Mouse (Mus musculus) limb, embryonic 12.5 days (tissue): ENCODE measurements around the gene Wwp2. TPM values are rescaled to one million over a fixed set of nuclear protein-coding genes. Genes with fewer than 3 reads are reported as not detected.
A peak's percentile ranks its signal among the peaks of the same experiment; 100 is the strongest.

ENCODE experiments used
- ATAC-seq: fragments of 200-750 bp; cut with Nextera tagmentation; 2 replicates; pipeline ENCODE4 v1.8.0; 2017; ENCODE audit warnings: low read depth, moderate TSS enrichment; ENCODE audit not compliant: insufficient number of reproducible peaks, insufficient read depth, low FRiP score, low TSS enrichment
- H3K27ac ChIP-seq: fragments of 300-500 bp; sonication (generic); 2 replicates; pipeline ENCODE4 v1.5.1; 2016; ENCODE audit warnings: mild to moderate bottlenecking, moderate library complexity
- H3K27me3 ChIP-seq: fragments of 300-500 bp; sonication (generic); 2 replicates; pipeline ENCODE4 v1.6.1; 2016; ENCODE audit warnings: mild to moderate bottlenecking, moderate library complexity
- H3K36me3 ChIP-seq: fragments of 300-500 bp; sonication (generic); 2 replicates; pipeline ENCODE4 v1.6.1; 2016; ENCODE audit warnings: mild to moderate bottlenecking, moderate library complexity
- H3K4me1 ChIP-seq: fragments of 300-500 bp; sonication (generic); replicated peaks from 2 replicates; pipeline ENCODE4 v1.6.1; 2016
- H3K4me2 ChIP-seq: fragments of 300-500 bp; sonication (generic); 2 replicates; pipeline ENCODE4 v1.6.1; 2016; ENCODE audit warnings: mild to moderate bottlenecking, moderate library complexity
- H3K4me3 ChIP-seq: fragments of 300-500 bp; sonication (generic); replicated peaks from 2 replicates; pipeline ENCODE4 v1.5.1; 2016; ENCODE audit warnings: mild to moderate bottlenecking
- H3K9ac ChIP-seq: fragments of 300-500 bp; sonication (generic); replicated peaks from 2 replicates; pipeline ENCODE4 v1.6.1; 2016; ENCODE audit warnings: mild to moderate bottlenecking, moderate library complexity
- H3K9me3 ChIP-seq: fragments of 300-500 bp; sonication (generic); 2 replicates; pipeline ENCODE4 v1.6.1; 2016; ENCODE audit warnings: mild to moderate bottlenecking, moderate library complexity
- WGBS: fragments of 180-500 bp; shearing (Covaris S2); methylation state at CpG from one replicate; pipeline ENCODE4 v1.1.7; 2016; 5-methylcytosine and 5-hydroxymethylcytosine counted together
- polyA plus RNA-seq: library from polyadenylated mRNA; unstranded; fragments of >200 nt; fragmentation: Nextera tagmentation; extraction: Ambion mirVana; gene quantifications from 2 replicates; pipeline ENCODE4 v1.2.1, GENCODE M21; 2016

Wwp2 gene
- 277 and 286 TPM in 2 replicates for polyA plus RNA-seq

DNA sequence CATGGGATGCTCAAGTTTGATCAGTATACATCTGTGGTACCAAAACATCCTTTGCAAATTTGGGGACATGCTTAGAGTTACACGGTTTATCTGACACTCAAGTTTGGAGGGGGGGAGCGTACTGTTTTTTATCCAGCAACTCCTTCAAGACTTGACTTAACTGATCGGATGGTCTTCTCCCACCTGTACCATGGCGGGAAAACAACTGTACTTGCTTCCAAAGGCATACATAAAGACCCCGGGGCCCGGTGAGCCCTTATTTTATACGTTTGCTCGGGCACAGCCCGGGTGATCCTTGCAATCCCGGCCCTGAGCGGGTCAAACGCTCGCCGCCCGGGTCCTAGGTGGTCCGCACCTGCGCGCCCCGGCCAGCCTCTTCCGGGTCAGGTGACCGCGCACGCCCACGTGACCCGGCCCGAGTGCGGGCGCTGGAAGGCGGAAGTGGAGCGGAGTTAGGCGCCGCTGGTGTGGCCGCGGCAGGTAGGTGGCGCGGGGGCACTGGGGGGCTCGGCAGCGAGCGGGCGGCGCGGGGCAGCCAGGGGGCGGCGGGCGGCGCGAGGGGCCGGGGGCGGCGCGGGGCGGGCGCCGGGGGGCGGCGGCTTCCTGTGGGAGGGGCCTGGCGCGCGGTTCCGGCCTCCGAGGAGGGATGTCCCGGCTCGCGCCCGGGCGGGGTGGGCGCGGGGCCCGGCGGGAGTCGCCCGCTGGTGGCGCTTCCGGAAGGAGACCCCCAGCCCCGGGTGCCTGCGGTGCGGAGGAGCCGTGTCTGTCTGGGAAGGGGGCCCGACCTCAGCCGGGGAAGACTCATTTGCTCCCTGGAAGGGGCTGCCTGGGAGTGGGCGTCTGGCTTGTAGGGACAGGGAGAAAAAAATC, at the start of gene Wwp2:
Gene Wwp2, plus strand, starts transcription at position 404 of the 870 bp plus-strand sequence.
- under 1% methylated on average over 63 of the region's 81 CpGs for WGBS
- Histone ChIP-seq H3K4me3 (peak within 1 kb of the TSS; percentile 85), H3K9ac (peak within 1 kb of the TSS; percentile 86), H3K27ac (peak within 1 kb of the TSS; percentile 87), H3K4me1 (peaks cover 15% of the 10 kb centered on the region), H3K27me3 (no peaks in the 10 kb centered on the region), H3K36me3 (no peaks in the 10 kb centered on the region), H3K9me3 (no peaks in the 10 kb centered on the region), H3K4me2 (peak within 1 kb of the TSS; percentile 59)
- peak; percentile 80 for ATAC-seq

DNA sequence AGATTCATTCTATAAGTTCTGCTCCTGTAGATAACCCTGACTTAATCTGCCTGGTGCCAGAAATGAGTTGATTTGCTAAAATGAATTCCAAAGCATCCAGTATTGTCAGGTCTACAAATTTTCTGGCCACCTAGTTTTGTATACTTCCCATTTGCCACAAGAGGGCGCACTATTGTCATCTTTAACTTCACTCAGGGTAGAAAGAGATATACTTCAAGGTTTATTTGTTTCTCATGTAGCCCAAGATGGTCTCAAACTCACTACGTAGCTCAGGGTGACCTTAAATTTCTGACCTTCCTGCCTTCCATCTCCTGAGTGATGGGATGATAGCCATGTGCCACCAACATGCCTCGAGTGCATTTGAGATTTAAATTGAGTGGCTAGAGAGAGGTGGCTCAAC, 49.5 kb upstream of the Wwp2 start:
- Histone ChIP-seq H3K27ac (no peak overlapping the region), H3K9ac (no peak overlapping the region), H3K4me3 (no peak overlapping the region), H3K27me3 (0 out of 2 replicates have a peak, but pooled peaks cover 4% of the 10 kb centered on the region), H3K36me3 (no peaks in the 10 kb centered on the region), H3K9me3 (no peaks in the 10 kb centered on the region), H3K4me1 (peaks cover 11% of the 10 kb centered on the region), H3K4me2 (no peak overlapping the region)
- ATAC-seq = no peak
- WGBS = 32% methylated on average over 3 of the region's 3 CpGs

DNA sequence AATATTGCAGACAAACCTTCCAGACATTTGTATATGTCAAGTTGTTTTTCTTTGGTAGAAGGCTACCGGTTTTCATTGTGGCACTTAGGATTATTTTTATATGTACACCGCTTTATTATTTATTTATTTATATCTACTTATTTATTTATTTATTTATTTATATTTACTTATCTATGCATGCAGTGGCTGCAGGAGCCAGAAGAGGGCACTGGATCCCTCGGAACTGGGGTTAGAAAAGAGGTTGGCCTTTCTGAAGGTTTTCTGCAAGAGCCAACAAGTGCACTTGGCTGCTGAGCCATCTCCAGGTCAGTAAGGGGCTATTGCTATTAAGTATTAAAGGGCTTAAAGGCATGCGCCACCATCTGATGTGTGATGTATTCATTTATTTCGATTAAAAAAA, 48.3 kb upstream of the Wwp2 start:
- no peak overlapping the region for H3K4me2 ChIP-seq
- no peaks in the 10 kb centered on the region for H3K9me3 ChIP-seq
- H3K27ac ChIP-seq = no peak overlapping the region
- H3K4me3 ChIP-seq = no peak overlapping the region
- H3K9ac ChIP-seq = no peak overlapping the region
- WGBS = 58% methylated on average over 5 of the region's 5 CpGs
- no peak for ATAC-seq
- H3K4me1 ChIP-seq = peaks cover 11% of the 10 kb centered on the region
- 0 out of 2 replicates have a peak, but pooled peaks cover 4% of the 10 kb centered on the region for H3K27me3 ChIP-seq
- H3K36me3 ChIP-seq = no peaks in the 10 kb centered on the region

DNA sequence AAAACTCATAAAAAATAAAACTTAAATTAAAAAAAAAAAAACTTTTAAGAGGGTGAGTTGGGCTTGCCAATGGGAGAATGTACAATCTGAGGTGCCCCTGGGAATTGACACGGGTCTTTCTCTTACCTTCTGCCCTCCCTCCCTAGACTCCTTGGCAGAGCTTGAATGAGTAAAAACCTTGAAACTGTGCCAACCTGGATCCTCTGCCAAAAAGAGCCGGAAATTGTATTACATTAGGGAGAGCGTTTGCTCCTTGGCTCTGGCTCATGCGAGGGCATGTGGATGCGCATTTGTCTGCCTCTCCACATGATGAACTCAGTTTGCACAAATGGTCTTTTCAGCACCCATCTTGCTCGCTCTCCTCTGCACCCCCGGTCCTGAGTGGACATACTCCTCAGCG, 46.6 kb upstream of the Wwp2 start:
- Histone ChIP-seq H3K36me3 (no peaks in the 10 kb centered on the region), H3K4me2 (no peak overlapping the region), H3K4me1 (peaks cover 11% of the 10 kb centered on the region), H3K27me3 (0 out of 2 replicates have a peak, but pooled peaks cover 4% of the 10 kb centered on the region), H3K9me3 (no peaks in the 10 kb centered on the region), H3K27ac (no peak overlapping the region), H3K4me3 (no peak overlapping the region), H3K9ac (no peak overlapping the region)
- 86% methylated on average over 8 of the region's 8 CpGs for WGBS
- ATAC-seq = no peak

DNA sequence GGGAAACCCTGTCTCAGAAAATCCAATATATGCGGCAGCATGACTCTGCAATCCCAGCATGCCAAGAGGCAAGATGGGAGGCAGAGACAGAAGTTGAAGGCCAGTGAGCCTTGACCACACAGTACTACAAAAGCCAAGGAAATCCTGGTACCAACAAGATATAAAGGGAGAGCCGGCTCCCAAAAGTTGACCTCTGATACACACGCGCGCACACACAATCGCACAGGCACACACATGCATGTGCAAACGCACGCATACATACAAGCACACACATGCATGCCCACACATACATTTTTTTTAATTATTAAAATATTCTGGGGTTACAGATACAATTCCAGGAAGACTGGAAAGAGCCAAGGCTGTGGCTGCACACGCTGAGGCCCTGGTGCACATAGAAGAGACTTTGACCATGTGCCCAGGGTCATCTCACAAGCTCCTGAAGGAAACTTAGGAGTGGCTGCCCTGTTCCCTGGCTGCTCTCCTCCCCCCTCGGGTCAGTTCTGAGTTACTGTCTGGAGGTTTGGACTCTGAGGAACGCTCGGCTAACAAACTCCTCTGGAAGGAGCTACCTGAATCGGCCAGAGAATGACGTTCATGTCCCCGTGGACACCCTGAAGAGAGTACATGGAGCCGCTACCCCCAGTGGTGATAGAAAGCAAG, 45.6 kb upstream of the Wwp2 start:
- no peak overlapping the region for H3K9ac ChIP-seq
- no peak overlapping the region for H3K4me2 ChIP-seq
- H3K4me3 ChIP-seq = no peak overlapping the region
- H3K27me3 ChIP-seq = no peaks in the 10 kb centered on the region
- H3K36me3 ChIP-seq = no peaks in the 10 kb centered on the region
- peaks cover 11% of the 10 kb centered on the region for H3K4me1 ChIP-seq
- no peaks in the 10 kb centered on the region for H3K9me3 ChIP-seq
- no peak overlapping the region for H3K27ac ChIP-seq
- no peak for ATAC-seq
- 93% methylated on average over 16 of the region's 16 CpGs for WGBS

DNA sequence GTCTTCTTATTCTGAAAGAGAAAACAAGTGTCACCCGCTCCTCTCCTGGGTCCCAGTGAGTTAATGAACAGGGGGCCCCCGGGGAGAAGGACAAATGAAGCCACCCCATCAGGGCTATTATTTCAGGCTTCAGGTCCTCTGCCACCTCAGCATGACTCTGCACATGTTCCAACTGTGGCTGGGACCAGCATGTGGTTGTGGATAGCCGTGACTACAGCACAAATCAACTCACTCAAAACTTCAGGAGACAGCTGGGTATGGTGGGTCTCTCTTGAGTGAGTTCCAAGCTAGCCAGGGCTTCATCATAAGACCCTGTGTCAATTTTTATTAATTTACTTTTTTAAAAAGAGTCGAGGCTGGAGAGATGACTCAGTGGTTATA, 45.0 kb upstream of the Wwp2 start:
- Histone ChIP-seq H3K27ac (no peak overlapping the region), H3K4me1 (peaks cover 15% of the 10 kb centered on the region), H3K36me3 (no peaks in the 10 kb centered on the region), H3K4me2 (no peak overlapping the region), H3K27me3 (no peaks in the 10 kb centered on the region), H3K9ac (no peak overlapping the region), H3K4me3 (no peak overlapping the region), H3K9me3 (no peaks in the 10 kb centered on the region)
- ATAC-seq = no peak
- WGBS = 71% methylated on average over 4 of the region's 4 CpGs

DNA sequence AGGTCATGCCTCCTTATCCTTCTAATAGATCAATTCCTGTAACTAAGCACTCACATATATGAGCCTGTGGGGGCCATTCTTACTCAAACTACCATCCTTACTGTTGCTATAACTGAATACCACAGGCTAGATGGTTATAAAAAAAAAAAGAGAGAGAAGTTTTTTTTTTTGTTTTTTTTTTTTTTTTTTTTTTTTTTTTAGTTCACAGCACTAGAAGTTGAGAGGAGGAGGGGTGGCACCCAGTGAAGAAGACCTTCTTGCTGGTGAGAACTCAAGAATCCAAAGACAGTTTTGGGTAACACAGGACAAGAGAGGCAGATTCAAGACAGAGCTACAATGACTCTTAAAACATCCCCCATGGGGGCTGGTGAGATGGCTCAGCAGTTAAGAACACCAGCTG, 40.8 kb upstream of the Wwp2 start:
- no peak for ATAC-seq
- Histone ChIP-seq H3K4me3 (no peak overlapping the region), H3K9ac (no peak overlapping the region), H3K4me1 (peaks cover 27% of the 10 kb centered on the region), H3K9me3 (no peaks in the 10 kb centered on the region), H3K27ac (no peak overlapping the region), H3K4me2 (no peak overlapping the region), H3K27me3 (no peaks in the 10 kb centered on the region), H3K36me3 (no peaks in the 10 kb centered on the region)

DNA sequence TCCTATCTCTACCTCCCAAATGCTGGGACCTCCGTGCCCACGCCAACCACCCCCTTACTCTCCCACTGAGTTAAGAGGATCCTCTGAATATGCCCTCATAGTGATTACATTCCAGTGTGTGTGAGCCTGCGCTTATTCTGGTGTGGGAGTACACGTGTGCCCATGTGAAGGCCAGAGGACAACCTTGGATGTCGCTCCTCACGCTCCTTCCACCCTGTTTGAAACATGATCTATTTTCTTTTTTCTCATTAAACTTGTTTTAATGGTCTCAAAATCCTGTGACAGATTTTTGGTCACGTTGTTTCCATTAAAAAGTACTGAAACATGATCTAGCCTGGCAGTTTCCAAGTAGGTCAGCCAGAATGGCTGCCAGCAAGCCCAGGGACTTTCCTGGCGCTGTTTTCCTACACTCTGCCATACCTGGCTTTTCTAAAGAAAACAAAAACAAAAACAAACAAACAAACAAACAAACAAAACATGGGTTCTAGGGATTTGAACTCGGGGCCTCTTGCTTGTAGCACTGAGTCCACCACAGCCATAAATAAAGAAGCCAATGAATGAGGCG, 40.0 kb upstream of the Wwp2 start:
- H3K27ac ChIP-seq = peak overlapping the region; percentile 8; the same call in 1 of the 2 replicates
- H3K4me2 ChIP-seq = no peak overlapping the region
- 44% methylated on average over 10 of the region's 10 CpGs for WGBS
- H3K27me3 ChIP-seq = no peaks in the 10 kb centered on the region
- no peaks in the 10 kb centered on the region for H3K9me3 ChIP-seq
- no peak; the same call in 1 of the 2 replicates for ATAC-seq
- H3K4me1 ChIP-seq = peaks cover 27% of the 10 kb centered on the region
- no peaks in the 10 kb centered on the region for H3K36me3 ChIP-seq
- no peak overlapping the region for H3K9ac ChIP-seq
- H3K4me3 ChIP-seq = no peak overlapping the region

DNA sequence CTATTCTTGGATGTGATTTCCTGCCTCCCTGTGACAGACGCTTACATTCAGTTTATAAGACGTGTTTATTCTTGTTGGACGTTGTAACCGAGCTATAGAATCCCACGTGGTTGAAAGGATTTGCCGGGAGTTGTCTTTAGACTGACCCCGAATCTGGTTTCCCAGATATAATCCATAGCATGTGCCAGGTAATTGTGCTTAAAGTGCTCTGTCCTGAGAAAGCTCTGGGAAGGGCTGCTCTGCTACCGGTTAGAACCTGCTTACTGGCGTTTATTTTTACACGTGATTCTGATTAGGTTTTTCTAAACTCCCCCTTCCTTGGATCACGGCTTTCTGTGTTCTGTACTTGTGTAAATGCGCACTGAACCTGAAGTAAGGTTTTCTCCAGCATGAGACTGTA, 38.5 kb upstream of the Wwp2 start:
- ATAC-seq = no peak
- WGBS = 30% methylated on average over 12 of the region's 12 CpGs

DNA sequence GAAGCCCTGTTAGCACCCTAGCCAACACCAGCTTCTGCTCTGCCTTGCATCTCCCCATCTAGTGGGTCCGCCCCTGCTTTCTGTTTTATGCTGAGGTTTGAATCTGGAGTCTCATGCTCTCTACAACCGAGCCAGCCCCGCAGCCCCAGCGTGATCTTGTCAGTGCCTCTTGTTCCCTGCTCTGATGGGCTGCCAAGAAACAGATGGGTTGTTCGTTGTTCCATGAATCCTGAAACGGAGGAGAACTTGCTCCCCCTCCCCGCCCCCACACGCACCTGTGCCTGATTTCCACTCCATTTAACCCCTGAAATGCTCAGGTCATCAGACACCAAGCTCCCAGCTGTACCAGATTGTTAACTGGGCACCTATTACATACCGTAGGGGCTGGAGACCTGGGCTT, 36.7 kb upstream of the Wwp2 start:
- WGBS = 21% methylated on average over 9 of the region's 9 CpGs
- ATAC-seq = no peak

More for the DNA sequence above, 38.5 kb upstream of the Wwp2 start:
- Histone ChIP-seq H3K4me2 (no peak overlapping the region), H3K27ac (peak overlapping the region; percentile 74), H3K27me3 (no peaks in the 10 kb centered on the region), H3K9ac (no peak overlapping the region), H3K4me3 (no peak overlapping the region), H3K36me3 (no peaks in the 10 kb centered on the region), H3K4me1 (peaks cover 39% of the 10 kb centered on the region), H3K9me3 (no peaks in the 10 kb centered on the region)

DNA sequence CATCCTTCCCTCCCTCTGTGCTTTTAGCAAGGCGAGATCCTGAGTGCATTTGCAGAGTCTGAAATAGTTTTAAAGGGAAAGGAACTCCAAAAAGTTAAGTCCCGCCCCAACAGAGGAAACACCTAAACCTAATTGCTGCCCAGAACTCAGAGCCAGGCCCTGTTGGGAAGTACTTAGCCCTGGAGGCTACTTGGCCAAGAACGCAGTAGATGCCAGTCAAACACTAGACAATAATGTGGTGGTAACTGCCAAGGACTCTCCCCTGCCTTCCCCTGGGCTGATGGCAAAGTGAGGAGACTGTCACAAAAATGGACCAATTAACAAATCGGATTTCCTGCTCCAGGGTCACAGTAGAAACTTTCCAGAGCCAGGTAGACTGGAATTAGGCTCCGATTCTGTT, 34.3 kb upstream of the Wwp2 start:
- Histone ChIP-seq H3K27me3 (no peaks in the 10 kb centered on the region), H3K36me3 (no peaks in the 10 kb centered on the region), H3K27ac (no peak overlapping the region), H3K4me3 (no peak overlapping the region), H3K4me1 (peaks cover 40% of the 10 kb centered on the region), H3K9me3 (no peaks in the 10 kb centered on the region), H3K9ac (no peak overlapping the region; the same call in 1 of the 2 replicates), H3K4me2 (0 out of 2 replicates have a peak overlapping the region, but pooled peaks have one; percentile 63)
- ATAC-seq = no peak
- WGBS = 80% methylated on average over 5 of the region's 5 CpGs

More for the DNA sequence above, 36.7 kb upstream of the Wwp2 start:
- Histone ChIP-seq H3K27ac (peak overlapping the region; percentile 64; the same call in 1 of the 2 replicates), H3K9me3 (no peaks in the 10 kb centered on the region), H3K4me1 (peaks cover 47% of the 10 kb centered on the region), H3K9ac (no peak overlapping the region), H3K4me3 (no peak overlapping the region), H3K36me3 (no peaks in the 10 kb centered on the region), H3K4me2 (no peak overlapping the region), H3K27me3 (no peaks in the 10 kb centered on the region)
